Mouse (Mus musculus) neural tube, embryonic 13.5 days (tissue): Measurements from ENCODE around the gene Gm20547. TPM values are rescaled to one million over a fixed set of nuclear protein-coding genes. Genes with fewer than 3 reads are reported as not detected.
"Not testable (repeated sequence)": the region's sequence is repeated elsewhere in the genome, so short reads cannot be mapped to it uniquely, and the experiment has no call there.

Experiments
- ATAC-seq: fragments of 200-750 bp; cut with Nextera tagmentation; 2 replicates; pipeline ENCODE4 v1.8.0; 2017; ENCODE audit warnings: low read depth, mild to moderate bottlenecking, moderate TSS enrichment, moderate library complexity
- H3K27ac ChIP-seq: fragments of 300-500 bp; sonication (generic); replicated peaks from 2 replicates; pipeline ENCODE4 v1.5.1; 2015; ENCODE audit warnings: moderate library complexity, mild to moderate bottlenecking, inconsistent platforms
- H3K27me3 ChIP-seq: fragments of 300-500 bp; sonication (generic); 2 replicates; pipeline ENCODE4 v1.6.1; 2015; ENCODE audit warnings: mild to moderate bottlenecking, inconsistent platforms
- H3K36me3 ChIP-seq: fragments of 300-500 bp; sonication (generic); 2 replicates; pipeline ENCODE4 v1.6.1; 2015; ENCODE audit warnings: mild to moderate bottlenecking, inconsistent platforms
- H3K4me1 ChIP-seq: fragments of 300-500 bp; sonication (generic); replicated peaks from 2 replicates; pipeline ENCODE4 v1.6.1; 2015; ENCODE audit warnings: inconsistent platforms
- H3K4me2 ChIP-seq: fragments of 300-500 bp; sonication (generic); 2 replicates; pipeline ENCODE4 v1.6.1; 2015; ENCODE audit warnings: inconsistent platforms, mild to moderate bottlenecking, moderate library complexity
- H3K4me3 ChIP-seq: fragments of 300-500 bp; sonication (generic); 2 replicates; pipeline ENCODE4 v1.5.1; 2015; ENCODE audit warnings: mild to moderate bottlenecking, inconsistent platforms
- H3K9ac ChIP-seq: fragments of 300-500 bp; sonication (generic); 2 replicates; pipeline ENCODE4 v1.6.1; 2015; ENCODE audit warnings: moderate library complexity, mild to moderate bottlenecking, inconsistent platforms
- H3K9me3 ChIP-seq: fragments of 300-500 bp; sonication (generic); 2 replicates; pipeline ENCODE4 v1.6.1; 2016; ENCODE audit warnings: inconsistent platforms
- WGBS: fragments of 180-500 bp; shearing (Covaris S2); methylation state at CpG from one replicate; pipeline ENCODE4 v1.1.7; 2015; 5-methylcytosine and 5-hydroxymethylcytosine counted together
- polyA plus RNA-seq: library from polyadenylated mRNA; unstranded; fragments of >200 nt; fragmentation: Nextera tagmentation; extraction: Ambion mirVana; gene quantifications from 2 replicates; pipeline ENCODE4 v1.2.1, GENCODE M21; 2015

The Gm20547 gene
- polyA plus RNA-seq, 1 experiment from 2014 or later = not detected

- 93% methylated on average over 10 of the region's 10 CpGs for WGBS
- no peak overlapping the region for H3K4me3 ChIP-seq
- H3K9ac ChIP-seq = no peak overlapping the region
- no peaks in the 10 kb centered on the region for H3K9me3 ChIP-seq
- H3K27ac ChIP-seq = no peak overlapping the region
- ATAC-seq = no peak
- no peaks in the 10 kb centered on the region; the same call in 1 of the 2 replicates for H3K4me1 ChIP-seq
- H3K36me3 ChIP-seq = peaks cover 81% of the 10 kb centered on the region
- H3K4me2 ChIP-seq = no peak overlapping the region
- H3K27me3 ChIP-seq = no peaks in the 10 kb centered on the region
These were observed 29.1 kb upstream of the Gm20547 start for GRCm38 (mm10) chr17:34910982-34911381.

- no peak overlapping the region for H3K27ac ChIP-seq
- H3K4me2 ChIP-seq = no peak overlapping the region
- H3K9me3 ChIP-seq = no peaks in the 10 kb centered on the region
- H3K27me3 ChIP-seq = no peaks in the 10 kb centered on the region
- no peak for ATAC-seq
- no peak overlapping the region for H3K9ac ChIP-seq
- H3K4me1 ChIP-seq = peaks cover 19% of the 10 kb centered on the region
- peaks cover 70% of the 10 kb centered on the region for H3K36me3 ChIP-seq
- 92% methylated on average over 9 of the region's 9 CpGs for WGBS
- H3K4me3 ChIP-seq = no peak overlapping the region
These were observed 21.1 kb upstream of the Gm20547 start for GRCm38 (mm10) chr17:34902895-34903294.

GRCm38 (mm10) chr17:34901948-34902347 lies 20.1 kb upstream of the Gm20547 start:
- H3K27me3 ChIP-seq, H3K4me3 ChIP-seq, H3K27ac ChIP-seq, H3K9me3 ChIP-seq, ATAC-seq, H3K4me2 ChIP-seq, H3K9ac ChIP-seq: not testable (repeated sequence)
- Histone ChIP-seq H3K36me3 (peaks cover 61% of the 10 kb centered on the region), H3K4me1 (peaks cover 28% of the 10 kb centered on the region)
- 95% methylated on average over 9 of the region's 10 CpGs for WGBS

GRCm38 (mm10) chr17:34900826-34901225 lies 19.0 kb upstream of the Gm20547 start:
- H3K4me1 ChIP-seq = peaks cover 40% of the 10 kb centered on the region
- not testable (repeated sequence) for H3K9ac ChIP-seq, H3K9me3 ChIP-seq, H3K27ac ChIP-seq, H3K27me3 ChIP-seq, ATAC-seq
- H3K36me3 ChIP-seq = peaks cover 56% of the 10 kb centered on the region
- H3K4me2 ChIP-seq = peak overlapping the region; percentile 94
- peak overlapping the region; percentile 93; the same call in 1 of the 2 replicates for H3K4me3 ChIP-seq

DNA sequence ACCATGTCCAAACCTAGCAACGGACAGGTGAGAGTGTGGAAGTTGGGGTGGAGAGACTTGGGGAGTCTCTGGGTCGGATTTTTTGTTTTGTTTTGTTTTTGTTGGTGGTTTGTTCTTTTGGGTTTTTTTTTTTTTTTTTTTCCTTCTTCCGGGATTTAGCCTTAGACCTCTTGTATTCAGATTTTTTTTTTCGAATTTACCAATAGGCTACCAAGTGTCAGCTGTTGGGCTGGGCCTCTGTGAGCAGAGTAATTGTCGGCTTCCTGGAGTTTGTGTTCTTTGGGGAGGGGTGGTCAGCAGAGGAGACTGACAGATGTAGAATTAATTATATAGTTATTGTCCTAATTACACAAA lies 18.0 kb upstream of the Gm20547 start:
- no peak for ATAC-seq
- peak overlapping the region; percentile 98 for H3K27ac ChIP-seq
- WGBS = 5% methylated on average over 5 of the region's 5 CpGs
- H3K4me1 ChIP-seq = peaks cover 48% of the 10 kb centered on the region
- H3K4me3 ChIP-seq = peak overlapping the region; percentile 93
- H3K4me2 ChIP-seq = peak overlapping the region; percentile 94
- no peaks in the 10 kb centered on the region for H3K27me3 ChIP-seq
- H3K36me3 ChIP-seq = peaks cover 48% of the 10 kb centered on the region
- no peaks in the 10 kb centered on the region for H3K9me3 ChIP-seq
- H3K9ac ChIP-seq = peak overlapping the region; percentile 96

- Histone ChIP-seq H3K27ac (peak overlapping the region; percentile 98), H3K9me3 (no peaks in the 10 kb centered on the region), H3K4me3 (peak overlapping the region; percentile 93), H3K9ac (peak overlapping the region; percentile 96), H3K27me3 (no peaks in the 10 kb centered on the region), H3K4me2 (peak overlapping the region; percentile 94), H3K36me3 (peaks cover 42% of the 10 kb centered on the region), H3K4me1 (peaks cover 48% of the 10 kb centered on the region)
- WGBS = 0% methylated on average over 37 of the region's 45 CpGs
- peak; percentile 1; the same call in 1 of the 2 replicates for ATAC-seq
These were observed 17.4 kb upstream of the Gm20547 start for GRCm38 (mm10) chr17:34899053-34899889.

GRCm38 (mm10) chr17:34898706-34899052 lies 16.8 kb upstream of the Gm20547 start:
- no peaks in the 10 kb centered on the region for H3K27me3 ChIP-seq
- H3K27ac ChIP-seq = peak overlapping the region; percentile 98
- peak overlapping the region; percentile 94 for H3K4me2 ChIP-seq
- peak; percentile 5; the same call in 1 of the 2 replicates for ATAC-seq
- peaks cover 36% of the 10 kb centered on the region for H3K36me3 ChIP-seq
- 0% methylated on average over 26 of the region's 47 CpGs for WGBS
- H3K9ac ChIP-seq = peak overlapping the region; percentile 96
- peak overlapping the region; percentile 93 for H3K4me3 ChIP-seq
- peaks cover 50% of the 10 kb centered on the region for H3K4me1 ChIP-seq
- H3K9me3 ChIP-seq = no peaks in the 10 kb centered on the region

- peak within 1 kb of the TSS; percentile 93 for H3K4me3 ChIP-seq
- H3K27ac ChIP-seq = peak within 1 kb of the TSS; percentile 98
- peak; percentile 5 for ATAC-seq
- H3K4me1 ChIP-seq = peaks cover 54% of the 10 kb centered on the region
- H3K27me3 ChIP-seq = no peaks in the 10 kb centered on the region
- H3K36me3 ChIP-seq = peaks cover 31% of the 10 kb centered on the region
- H3K9me3 ChIP-seq = no peaks in the 10 kb centered on the region
- H3K9ac ChIP-seq = peak within 1 kb of the TSS; percentile 96
- H3K4me2 ChIP-seq = peak within 1 kb of the TSS; percentile 94
- WGBS = under 1% methylated on average over 24 of the region's 44 CpGs
These were observed 16.3 kb upstream of the Gm20547 start, which contains the start of the genes C2 and Ehmt2 for GRCm38 (mm10) chr17:34898160-34898586. Gene C2, minus strand, starts transcription at chr17:34898265. Gene Ehmt2, plus strand, starts transcription at chr17:34898469.

- H3K27me3 ChIP-seq = no peaks in the 10 kb centered on the region
- peaks cover 54% of the 10 kb centered on the region for H3K4me1 ChIP-seq
- no peaks in the 10 kb centered on the region for H3K9me3 ChIP-seq
- H3K9ac ChIP-seq = peak overlapping the region; percentile 96
- H3K4me3 ChIP-seq = peak overlapping the region; percentile 93
- no peak for ATAC-seq
- 19% methylated on average over 10 of the region's 10 CpGs for WGBS
- H3K4me2 ChIP-seq = peak overlapping the region; percentile 94
- H3K36me3 ChIP-seq = peaks cover 25% of the 10 kb centered on the region
- peak overlapping the region; percentile 98 for H3K27ac ChIP-seq
These were observed 15.7 kb upstream of the Gm20547 start for GRCm38 (mm10) chr17:34897373-34898159.

DNA sequence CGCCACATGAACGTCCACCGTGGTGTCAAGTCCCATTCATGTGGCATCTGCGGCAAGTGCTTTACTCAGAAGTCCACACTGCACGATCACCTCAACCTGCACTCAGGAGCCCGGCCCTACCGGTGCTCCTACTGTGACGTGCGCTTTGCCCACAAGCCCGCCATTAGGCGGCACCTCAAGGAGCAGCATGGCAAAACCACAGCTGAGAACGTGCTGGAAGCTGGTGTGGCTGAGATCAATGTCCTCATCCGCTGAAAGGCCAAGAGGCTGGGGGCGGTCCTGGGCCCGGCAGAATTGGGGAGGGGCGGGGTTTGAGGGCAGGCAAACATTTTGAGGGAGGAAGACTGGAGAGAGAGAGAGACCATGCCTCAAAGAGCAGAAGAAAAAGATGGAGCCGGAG lies 14.5 kb upstream of the Gm20547 start:
- peak overlapping the region; percentile 94 for H3K4me2 ChIP-seq
- no peaks in the 10 kb centered on the region for H3K9me3 ChIP-seq
- ATAC-seq = no peak
- H3K27me3 ChIP-seq = no peaks in the 10 kb centered on the region
- 84% methylated on average over 17 of the region's 17 CpGs for WGBS
- H3K36me3 ChIP-seq = peaks cover 15% of the 10 kb centered on the region
- peak overlapping the region; percentile 80 for H3K4me3 ChIP-seq
- H3K4me1 ChIP-seq = peaks cover 54% of the 10 kb centered on the region
- no peak overlapping the region for H3K27ac ChIP-seq
- 0 out of 2 replicates have a peak overlapping the region, but pooled peaks have one; percentile 38 for H3K9ac ChIP-seq

- 89% methylated on average over 15 of the region's 15 CpGs for WGBS
- no peaks in the 10 kb centered on the region for H3K9me3 ChIP-seq
- peak overlapping the region; percentile 95; the same call in 1 of the 2 replicates for H3K27ac ChIP-seq
- peaks cover 49% of the 10 kb centered on the region for H3K4me1 ChIP-seq
- H3K4me3 ChIP-seq = peak overlapping the region; percentile 80
- no peaks in the 10 kb centered on the region for H3K27me3 ChIP-seq
- H3K9ac ChIP-seq = peak overlapping the region; percentile 93
- no peak for ATAC-seq
- H3K4me2 ChIP-seq = peak overlapping the region; percentile 94
- peaks cover 9% of the 10 kb centered on the region for H3K36me3 ChIP-seq
These were observed 13.9 kb upstream of the Gm20547 start for GRCm38 (mm10) chr17:34895724-34896123.
